Mouse (Mus musculus): ENCODE measurements at regions not wholly inside any gene's neighbourhood (a gene's known extent, or its start where the extent isn't known, plus 50 kb on each side); places are given as distances from the start of the nearest gene placed in this dataset.

- 67% methylated on average over 5 of the region's 5 CpGs for WGBS
- Histone ChIP-seq H3K4me1 (ENCODE audit: control insufficient read depth, insufficient read depth, low read length) (no peaks in the 10 kb centered on the region), H3K9ac (replicated peaks; ENCODE audit: low read depth, low read length) (no peak overlapping the region), H3K36me3 (ENCODE audit: control insufficient read depth, insufficient read depth, low read length) (no peaks in the 10 kb centered on the region), H3K27ac (ENCODE audit: low read length) (no peak overlapping the region), H3K9me3 (ENCODE audit: control insufficient read depth, low read depth, low read length) (no peaks in the 10 kb centered on the region), H3K27me3 (ENCODE audit: control insufficient read depth, insufficient read depth, low read length) (0 out of 2 replicates have a peak, but pooled peaks cover 7% of the 10 kb centered on the region), H3K4me2 (replicated peaks; ENCODE audit: low read depth, low read length) (no peak overlapping the region), H3K4me3 (ENCODE audit: low read depth, low read length) (no peak overlapping the region)
- no peak for ATAC-seq (ENCODE audit: insufficient number of reproducible peaks, insufficient read depth, low FRiP score, low read depth)
These were observed 107.0 kb downstream of the Pja1 start for GRCm38 (mm10) chrX:99364072-99364471.

GRCm38 (mm10) chrX:99360095-99360890, 110.8 kb downstream of the Pja1 start:
- WGBS, result 57% methylated on average over 11 of the region's 11 CpGs
- H3K4me2 ChIP-seq (replicated peaks; ENCODE audit: low read depth, low read length), result no peak overlapping the region
- no peak overlapping the region for H3K9ac ChIP-seq (replicated peaks; ENCODE audit: low read depth, low read length)
- no peak for ATAC-seq (ENCODE audit: insufficient number of reproducible peaks, insufficient read depth, low FRiP score, low read depth)
- H3K27ac ChIP-seq (ENCODE audit: low read length), result no peak overlapping the region
- H3K27me3 ChIP-seq (ENCODE audit: control insufficient read depth, insufficient read depth, low read length), result 0 out of 2 replicates have a peak, but pooled peaks cover 7% of the 10 kb centered on the region
- 0 out of 2 replicates have a peak, but pooled peaks cover 8% of the 10 kb centered on the region for H3K4me1 ChIP-seq (ENCODE audit: control insufficient read depth, insufficient read depth, low read length)
- H3K4me3 ChIP-seq (ENCODE audit: low read depth, low read length), result no peak overlapping the region
- no peaks in the 10 kb centered on the region for H3K36me3 ChIP-seq (ENCODE audit: control insufficient read depth, insufficient read depth, low read length)
- no peaks in the 10 kb centered on the region for H3K9me3 ChIP-seq (ENCODE audit: control insufficient read depth, low read depth, low read length)

- WGBS, result 33% methylated on average over 1 of the region's 1 CpGs
- H3K4me1 ChIP-seq (ENCODE audit: control insufficient read depth, insufficient read depth, low read length), result 0 out of 2 replicates have a peak, but pooled peaks cover 8% of the 10 kb centered on the region
- H3K9ac ChIP-seq (replicated peaks; ENCODE audit: low read depth, low read length), result no peak overlapping the region
- no peak overlapping the region for H3K27ac ChIP-seq (ENCODE audit: low read length)
- H3K4me2 ChIP-seq (replicated peaks; ENCODE audit: low read depth, low read length), result no peak overlapping the region
- H3K4me3 ChIP-seq (ENCODE audit: low read depth, low read length), result no peak overlapping the region
- no peak for ATAC-seq (ENCODE audit: insufficient number of reproducible peaks, insufficient read depth, low FRiP score, low read depth)
- no peaks in the 10 kb centered on the region for H3K36me3 ChIP-seq (ENCODE audit: control insufficient read depth, insufficient read depth, low read length)
- no peaks in the 10 kb centered on the region for H3K9me3 ChIP-seq (ENCODE audit: control insufficient read depth, low read depth, low read length)
- H3K27me3 ChIP-seq (ENCODE audit: control insufficient read depth, insufficient read depth, low read length), result 0 out of 2 replicates have a peak, but pooled peaks cover 3% of the 10 kb centered on the region
These were observed 112.3 kb downstream of the Pja1 start for GRCm38 (mm10) chrX:99358784-99359183.

GRCm38 (mm10) chrX:99358051-99358617, 112.9 kb downstream of the Pja1 start:
- H3K27ac ChIP-seq (ENCODE audit: low read length), result no peak overlapping the region
- WGBS, result 30% methylated on average over 13 of the region's 13 CpGs

GRCm38 (mm10) chrX:99355128-99355527, 115.9 kb downstream of the Pja1 start:
- 70% methylated on average over 5 of the region's 5 CpGs for WGBS
- H3K4me3 ChIP-seq (ENCODE audit: low read depth, low read length), result no peak overlapping the region
- no peak overlapping the region for H3K27ac ChIP-seq (ENCODE audit: low read length)
- H3K9ac ChIP-seq (replicated peaks; ENCODE audit: low read depth, low read length), result no peak overlapping the region
- H3K36me3 ChIP-seq (ENCODE audit: control insufficient read depth, insufficient read depth, low read length), result no peaks in the 10 kb centered on the region
- H3K4me1 ChIP-seq (ENCODE audit: control insufficient read depth, insufficient read depth, low read length), result 0 out of 2 replicates have a peak, but pooled peaks cover 8% of the 10 kb centered on the region
- no peak for ATAC-seq (ENCODE audit: insufficient number of reproducible peaks, insufficient read depth, low FRiP score, low read depth)
- H3K4me2 ChIP-seq (replicated peaks; ENCODE audit: low read depth, low read length), result no peak overlapping the region
- no peaks in the 10 kb centered on the region for H3K9me3 ChIP-seq (ENCODE audit: control insufficient read depth, low read depth, low read length)
- no peaks in the 10 kb centered on the region for H3K27me3 ChIP-seq (ENCODE audit: control insufficient read depth, insufficient read depth, low read length)

More at GRCm38 (mm10) chrX:99358051-99358617, 112.9 kb downstream of the Pja1 start:
- Histone ChIP-seq H3K27me3 (ENCODE audit: control insufficient read depth, insufficient read depth, low read length) (no peaks in the 10 kb centered on the region), H3K4me2 (replicated peaks; ENCODE audit: low read depth, low read length) (no peak overlapping the region), H3K4me1 (ENCODE audit: control insufficient read depth, insufficient read depth, low read length) (0 out of 2 replicates have a peak, but pooled peaks cover 8% of the 10 kb centered on the region), H3K9me3 (ENCODE audit: control insufficient read depth, low read depth, low read length) (no peaks in the 10 kb centered on the region), H3K9ac (replicated peaks; ENCODE audit: low read depth, low read length) (no peak overlapping the region), H3K4me3 (ENCODE audit: low read depth, low read length) (no peak overlapping the region), H3K36me3 (ENCODE audit: control insufficient read depth, insufficient read depth, low read length) (no peaks in the 10 kb centered on the region)
- ATAC-seq (ENCODE audit: insufficient number of reproducible peaks, insufficient read depth, low FRiP score, low read depth), result peak; percentile 46; the same call in 1 of the 2 replicates

GRCm38 (mm10) chrX:99350233-99350632, 120.8 kb downstream of the Pja1 start:
- no peak overlapping the region for H3K27ac ChIP-seq (ENCODE audit: low read length)
- H3K4me1 ChIP-seq (ENCODE audit: control insufficient read depth, insufficient read depth, low read length), result no peaks in the 10 kb centered on the region
- ATAC-seq (ENCODE audit: insufficient number of reproducible peaks, insufficient read depth, low FRiP score, low read depth), result no peak
- H3K9ac ChIP-seq (replicated peaks; ENCODE audit: low read depth, low read length), result no peak overlapping the region
- 57% methylated on average over 3 of the region's 3 CpGs for WGBS
- H3K4me3 ChIP-seq (ENCODE audit: low read depth, low read length), result no peak overlapping the region
- H3K9me3 ChIP-seq (ENCODE audit: control insufficient read depth, low read depth, low read length), result no peaks in the 10 kb centered on the region
- H3K27me3 ChIP-seq (ENCODE audit: control insufficient read depth, insufficient read depth, low read length), result no peaks in the 10 kb centered on the region
- no peaks in the 10 kb centered on the region for H3K36me3 ChIP-seq (ENCODE audit: control insufficient read depth, insufficient read depth, low read length)
- H3K4me2 ChIP-seq (replicated peaks; ENCODE audit: low read depth, low read length), result no peak overlapping the region

GRCm38 (mm10) chrX:99340223-99340622, 130.8 kb downstream of the Pja1 start:
- H3K4me2 ChIP-seq (replicated peaks; ENCODE audit: low read depth, low read length), result no peak overlapping the region
- no peak overlapping the region for H3K27ac ChIP-seq (ENCODE audit: low read length)
- no peaks in the 10 kb centered on the region; the same call in 1 of the 2 replicates for H3K4me1 ChIP-seq (ENCODE audit: control insufficient read depth, insufficient read depth, low read length)
- WGBS, result 87% methylated on average over 6 of the region's 6 CpGs
- no peaks in the 10 kb centered on the region for H3K27me3 ChIP-seq (ENCODE audit: control insufficient read depth, insufficient read depth, low read length)
- H3K4me3 ChIP-seq (ENCODE audit: low read depth, low read length), result no peak overlapping the region
- no peaks in the 10 kb centered on the region for H3K9me3 ChIP-seq (ENCODE audit: control insufficient read depth, low read depth, low read length)
- ATAC-seq (ENCODE audit: insufficient number of reproducible peaks, insufficient read depth, low FRiP score, low read depth), result no peak
- no peaks in the 10 kb centered on the region for H3K36me3 ChIP-seq (ENCODE audit: control insufficient read depth, insufficient read depth, low read length)
- no peak overlapping the region for H3K9ac ChIP-seq (replicated peaks; ENCODE audit: low read depth, low read length)

- 0 out of 2 replicates have a peak, but pooled peaks have one; percentile 42 for ATAC-seq (ENCODE audit: insufficient number of reproducible peaks, insufficient read depth, low FRiP score, low read depth)
- no peak overlapping the region for H3K9ac ChIP-seq (replicated peaks; ENCODE audit: low read depth, low read length)
- no peak overlapping the region for H3K4me3 ChIP-seq (ENCODE audit: low read depth, low read length)
- WGBS, result 28% methylated on average over 8 of the region's 9 CpGs
- no peaks in the 10 kb centered on the region for H3K27me3 ChIP-seq (ENCODE audit: control insufficient read depth, insufficient read depth, low read length)
- no peaks in the 10 kb centered on the region for H3K36me3 ChIP-seq (ENCODE audit: control insufficient read depth, insufficient read depth, low read length)
- no peak overlapping the region for H3K27ac ChIP-seq (ENCODE audit: low read length)
- H3K4me1 ChIP-seq (ENCODE audit: control insufficient read depth, insufficient read depth, low read length), result no peaks in the 10 kb centered on the region; the same call in 1 of the 2 replicates
- no peaks in the 10 kb centered on the region for H3K9me3 ChIP-seq (ENCODE audit: control insufficient read depth, low read depth, low read length)
- no peak overlapping the region for H3K4me2 ChIP-seq (replicated peaks; ENCODE audit: low read depth, low read length)
These were observed 131.8 kb downstream of the Pja1 start for GRCm38 (mm10) chrX:99339081-99339876.

Measured in stomach, embryonic 14.5 days (tissue).